Comparison of ENCODE assay signal across 9 mouse cellular contexts in the genomic region with DNA sequence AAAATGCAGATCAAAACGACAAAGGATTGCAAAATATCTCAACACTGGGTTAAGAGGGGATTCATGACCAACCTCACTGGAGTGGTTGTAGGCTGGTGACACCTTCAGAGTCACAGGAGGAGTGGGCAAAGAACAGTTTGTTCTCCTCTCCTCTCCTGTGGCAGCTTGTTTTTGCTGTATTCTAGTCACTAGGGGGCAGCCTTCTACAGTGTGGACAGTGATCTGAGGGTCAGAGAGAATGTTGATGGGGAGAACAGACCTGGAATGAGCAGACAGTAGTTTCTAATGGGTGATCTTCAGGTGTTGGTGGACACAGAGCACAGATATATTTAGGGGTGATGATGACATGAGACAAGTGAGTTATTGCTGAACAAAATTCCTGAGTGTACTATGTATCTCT. TPM values are rescaled to one million over a fixed set of nuclear protein-coding genes. Genes with fewer than 3 reads are reported as not detected.
A peak's percentile ranks its signal among the peaks of the same experiment; 100 is the strongest.
DNase-seq lines count a peak whose midpoint lies in the region; ATAC-seq and TF ChIP-seq lines count a peak whose summit lies in the region.
"Had no signal": no experiment of that assay in that cellular context is flagged by ENCODE, and none has a peak within 500 bp of the region (broad histone marks: within the 10 kb centered on the region; RNA-seq: fewer than 3 reads in every experiment).

No protein-coding gene starts in this region.

- TF ChIP-seq POLR2A in heart, adult 2 months (IDR thresholded peaks at IDR 0.05; ENCODE audit: insufficient read depth, low read depth, low read length) = no peak

- no peak overlapping the region for H3K4me2 ChIP-seq in hindbrain, postnatal 0 days (ENCODE audit: low read depth, low read length)

- peak; percentile 76 for TF ChIP-seq CTCF in heart, adult 2 months (IDR thresholded peaks at IDR 0.05)
- TF ChIP-seq CTCF in Patski (IDR thresholded peaks at IDR 0.05) = peak; percentile 77
- TF ChIP-seq CTCF in hindbrain, postnatal 0 days (IDR thresholded peaks at IDR 0.05; ENCODE audit: low read depth) = peak; percentile 81

- in situ Hi-C loops in Patski (cut with MboI; ENCODE audit: low pct_unique_long_range_greater_than_20kb) = no loop called here

- no peak overlapping the region for H3K9ac ChIP-seq in heart, adult 2 months (ENCODE audit: low read depth, low read length)
- no peak overlapping the region for H3K9ac ChIP-seq in hindbrain, postnatal 0 days (replicated peaks; ENCODE audit: low read length)

- H3K4me3 ChIP-seq in heart, adult 2 months = no peak overlapping the region
- no peak overlapping the region for H3K4me3 ChIP-seq in hindbrain, postnatal 0 days (ENCODE audit: low read length)

- no peaks in the 10 kb centered on the region for H3K4me1 ChIP-seq in heart, adult 2 months (ENCODE audit: control insufficient read depth, insufficient read depth, low read length)
- H3K4me1 ChIP-seq in hindbrain, postnatal 0 days (ENCODE audit: insufficient read depth, low read length) = no peaks in the 10 kb centered on the region

- intact Hi-C loops in heart, adult 2 months (cut with DNase I) = loop anchor here (10.0 kb wide), 1 partner anchor 797 kb away; no protein-coding TSS in a partner anchor
- intact Hi-C loops in heart, postnatal 36 days (cut with DNase I) = loop anchor here (5.0 to 10.0 kb wide), 2 partner anchors 124 to 797 kb away; no protein-coding TSS in a partner anchor

- no peaks in the 10 kb centered on the region for H3K9me3 ChIP-seq in hindbrain, postnatal 0 days (ENCODE audit: low read length)

- TF ChIP-seq EP300 in heart, adult 2 months (IDR thresholded peaks at IDR 0.05; ENCODE audit: insufficient read depth, low read depth, low read length) = no peak

- POLR2A ChIA-PET in Patski (lab: Charles Lee) = no interaction called here

- ATAC-seq in Patski = peak; percentile 87
- ATAC-seq in hindbrain, postnatal 0 days = peak; percentile 65

- WGBS in heart, adult 2 months = 3% methylated on average over 1 of the region's 1 CpGs
- WGBS in hindbrain, postnatal 0 days = 0% methylated on average over 1 of the region's 1 CpGs

- no peaks in the 10 kb centered on the region for H3K27me3 ChIP-seq in heart, adult 2 months (ENCODE audit: control insufficient read depth, insufficient read depth, low read length)
- peaks cover 20% of the 10 kb centered on the region for H3K27me3 ChIP-seq in Patski
- H3K27me3 ChIP-seq in hindbrain, postnatal 0 days (ENCODE audit: insufficient read depth, low read length) = no peaks in the 10 kb centered on the region

- H3K79me2 ChIP-seq in heart, adult 2 months (replicated peaks; ENCODE audit: control insufficient read depth, insufficient read depth, low read length) = no peaks in the 10 kb centered on the region

- CTCF ChIA-PET in Patski (lab: Charles Lee) = interaction anchor here (0.6 to 1.6 kb wide), 13 partner anchors 9 to 679 kb away, joined by 3 to 5 read pairs (median 3); partner anchors contain the start of gene Cdk20

- H3K36me3 ChIP-seq in heart, adult 2 months (ENCODE audit: control insufficient read depth, insufficient read depth, low read length) = no peaks in the 10 kb centered on the region
- H3K36me3 ChIP-seq in hindbrain, postnatal 0 days (ENCODE audit: insufficient read depth, low read length) = no peaks in the 10 kb centered on the region

- DNase-seq in heart, adult 2 months = no peak
- no peak for DNase-seq in heart, postnatal 36 days
- peak; percentile 45 for DNase-seq in 416B (ENCODE audit: low read depth)
- DNase-seq in Patski (ENCODE audit: low read depth, low spot score) = no peak
- peak; percentile 71 for DNase-seq in hindbrain, postnatal 0 days (ENCODE audit: low spot score)
- DNase-seq in lung, postnatal 14 days = peak; percentile 23
- no peak for DNase-seq in thymus, postnatal 14 days
- no peak for DNase-seq in urinary bladder, adult 2 months (ENCODE audit: low spot score)

- H3K27ac ChIP-seq in heart, adult 2 months = no peak overlapping the region
- H3K27ac ChIP-seq in hindbrain, postnatal 0 days = no peak overlapping the region

RNA-seq across cellular contexts. Expression of gene Cdk20, which starts 15.8 kb away (rescaled TPM):
- 1 to 10 TPM; 2.5 to 2.9 TPM for total RNA-seq in heart, adult 2 months (2021)
- polyA plus RNA-seq in heart, adult 2 months (2012; rRNA removed) = 6.2 and 7.4 TPM in 2 replicates
- 1 to 10 TPM; 2.2 to 2.7 TPM for total RNA-seq in heart, postnatal 36 days (2021)
- 31.8 TPM for polyA plus RNA-seq in Patski (2021)
- 31.2 and 32.6 TPM in 2 replicates for total RNA-seq in hindbrain, postnatal 0 days (2014; rRNA removed)
- polyA plus RNA-seq in hindbrain, postnatal 0 days (2015; fragmentation: Nextera tagmentation; extraction: Ambion mirVana) = 19.2 TPM in 2 replicates
- 8.2 and 8.6 TPM in 2 replicates for polyA plus RNA-seq in urinary bladder, adult 2 months (2012; rRNA removed)

RNA-seq across cellular contexts. Expression of gene Fam240b, which starts 49.6 kb away (rescaled TPM):
- not detected for total RNA-seq in heart, adult 2 months (2021)
- not detected in 2 replicates for polyA plus RNA-seq in heart, adult 2 months (2012; rRNA removed)
- not detected for total RNA-seq in heart, postnatal 36 days (2021)
- polyA plus RNA-seq in Patski (2021) = not detected
- not detected in 2 replicates for total RNA-seq in hindbrain, postnatal 0 days (2014; rRNA removed)
- 0.21 and 0.35 TPM in 2 replicates for polyA plus RNA-seq in hindbrain, postnatal 0 days (2015; fragmentation: Nextera tagmentation; extraction: Ambion mirVana)
- not detected in 2 replicates for polyA plus RNA-seq in urinary bladder, adult 2 months (2012; rRNA removed)
- total RNA-seq: neutrophil, adult 5-6 weeks had no signal

Comparison
In these comparisons a context has a peak if more than half of its experiments do, and no peak if none do; other contexts are left out.
1. DNase-seq: peak in 416B (single experiment), hindbrain, postnatal 0 days (single experiment) and lung, postnatal 14 days (single experiment); none in heart, adult 2 months (0 of 2), heart, postnatal 36 days (0 of 2), Patski (single experiment), thymus, postnatal 14 days (single experiment) and urinary bladder, adult 2 months (single experiment).
2. Peak in every context shown above with its lines, with median percentiles within 50 percentile points of each other: CTCF ChIP-seq.